Mouse (Mus musculus) embryo, embryonic 11.5 days (tissue): ENCODE measurements at regions not wholly inside any gene's neighbourhood (a gene's known extent, or its start where the extent isn't known, plus 50 kb on each side); places are given as distances from the start of the nearest gene placed in this dataset.
"Not testable (repeated sequence)": the region's sequence is repeated elsewhere in the genome, so short reads cannot be mapped to it uniquely, and the experiment has no call there.

Experiments
- DNase-seq: peaks from one replicate; pipeline ENCODE4 v3.0.0-alpha.2; 2012; ENCODE audit warnings: low read depth, low spot score

GRCm38 (mm10) chr14:53454001-53454400, 799.9 kb downstream of the Dad1 start:
- DNase-seq = no peak

- DNase-seq = not testable (repeated sequence)
These were observed 814.3 kb downstream of the Dad1 start for GRCm38 (mm10) chr14:53439643-53440042.

- not testable (repeated sequence) for DNase-seq
These were observed 823.8 kb downstream of the Dad1 start for GRCm38 (mm10) chr14:53430130-53430529.

- DNase-seq = not testable (repeated sequence)
These were observed 825.5 kb downstream of the Dad1 start for GRCm38 (mm10) chr14:53428447-53428846.

GRCm38 (mm10) chr14:53427636-53428035, 826.3 kb downstream of the Dad1 start:
- not testable (repeated sequence) for DNase-seq

GRCm38 (mm10) chr14:53416955-53417354, 836.9 kb downstream of the Dad1 start:
- not testable (repeated sequence) for DNase-seq

GRCm38 (mm10) chr14:53407500-53408227, 846.2 kb downstream of the Dad1 start:
- DNase-seq = not testable (repeated sequence)

- DNase-seq = not testable (repeated sequence)
These were observed 863.6 kb downstream of the Dad1 start for GRCm38 (mm10) chr14:53390307-53390706.

GRCm38 (mm10) chr14:53374591-53374990, 879.0 kb upstream of the Olfr1507 start:
- DNase-seq = not testable (repeated sequence)

- not testable (repeated sequence) for DNase-seq
These were observed 878.4 kb upstream of the Olfr1507 start for GRCm38 (mm10) chr14:53373777-53374468.

- DNase-seq = no peak
These were observed 874.2 kb upstream of the Olfr1507 start for GRCm38 (mm10) chr14:53369776-53370175.

GRCm38 (mm10) chr14:53367420-53367819, 871.9 kb upstream of the Olfr1507 start:
- not testable (repeated sequence) for DNase-seq

- not testable (repeated sequence) for DNase-seq
These were observed 868.4 kb upstream of the Olfr1507 start for GRCm38 (mm10) chr14:53363995-53364394.

GRCm38 (mm10) chr14:53362054-53362453, 866.5 kb upstream of the Olfr1507 start:
- DNase-seq = not testable (repeated sequence)

GRCm38 (mm10) chr14:53357498-53357897, 861.9 kb upstream of the Olfr1507 start:
- DNase-seq = not testable (repeated sequence)

GRCm38 (mm10) chr14:53356783-53357182, 861.2 kb upstream of the Olfr1507 start:
- not testable (repeated sequence) for DNase-seq

GRCm38 (mm10) chr14:53351457-53351856, 855.9 kb upstream of the Olfr1507 start:
- DNase-seq = not testable (repeated sequence)

GRCm38 (mm10) chr14:53350780-53351179, 855.2 kb upstream of the Olfr1507 start:
- DNase-seq = not testable (repeated sequence)

- DNase-seq = not testable (repeated sequence)
These were observed 853.6 kb upstream of the Olfr1507 start for GRCm38 (mm10) chr14:53349111-53349510.

- not testable (repeated sequence) for DNase-seq
These were observed 850.0 kb upstream of the Olfr1507 start for GRCm38 (mm10) chr14:53345568-53345967.

- DNase-seq = not testable (repeated sequence)
These were observed 848.3 kb upstream of the Olfr1507 start for GRCm38 (mm10) chr14:53343849-53344248.

GRCm38 (mm10) chr14:53339167-53339566, 843.6 kb upstream of the Olfr1507 start:
- not testable (repeated sequence) for DNase-seq

GRCm38 (mm10) chr14:53337446-53337845, 841.9 kb upstream of the Olfr1507 start:
- not testable (repeated sequence) for DNase-seq
